Mouse (Mus musculus) CH12.LX (cell line): Measurements from ENCODE around the gene Alk. TPM values are rescaled to one million over a fixed set of nuclear protein-coding genes. Genes with fewer than 3 reads are reported as not detected.

Experiments
- DNase-seq: peaks from one replicate; pipeline ENCODE4 v3.0.0-alpha.2; 2013; ENCODE audit errors: extremely low read depth
- H3K27ac ChIP-seq: 2 replicates; pipeline ENCODE4 v1.5.1; 2012; ENCODE audit warnings: low read depth, mild to moderate bottlenecking, control low read depth, moderate library complexity; ENCODE audit not compliant: insufficient read depth
- H3K27me3 ChIP-seq: replicated peaks from 2 replicates; pipeline ENCODE3; 2012; ENCODE audit warnings: inconsistent platforms
- H3K36me3 ChIP-seq, 2 experiments: replicated peaks in 1 of 2; 2 replicates each; pipeline versions ENCODE3 to v1.6.1; 2012; ENCODE audit warnings: inconsistent platforms in 1 of 2, low read length in 1 of 2, mild to moderate bottlenecking in 1 of 2, mixed read lengths in 1 of 2, moderate library complexity in 1 of 2; ENCODE audit not compliant: control insufficient read depth in 1 of 2, insufficient read depth in 1 of 2
- H3K4me1 ChIP-seq, 2 experiments: 2 replicates each; pipeline ENCODE4 v1.6.1; 2012; ENCODE audit warnings: inconsistent platforms in 1 of 2, moderate library complexity in 1 of 2; ENCODE audit not compliant: insufficient read depth in 2 of 2, control insufficient read depth in 1 of 2
- H3K4me2 ChIP-seq: 2 replicates; pipeline ENCODE4 v1.6.1; 2012; ENCODE audit warnings: low read depth, mild to moderate bottlenecking, control low read depth; ENCODE audit not compliant: poor library complexity, insufficient read depth, severe bottlenecking
- H3K4me3 ChIP-seq, 3 experiments: fragments of 150-350 bp in 1 of 3; sonication (generic) in 1 of 3; replicated peaks in 1 of 3; 2 replicates each; pipeline versions ENCODE3 to v1.5.1; 2011 to 2012; ENCODE audit warnings: low read depth in 2 of 3, low read length in 2 of 3, mild to moderate bottlenecking in 2 of 3, moderate library complexity in 2 of 3, control low read depth in 1 of 3, improper control_type of control experiment in 1 of 3, inconsistent platforms in 1 of 3, mixed read lengths in 1 of 3; ENCODE audit not compliant: poor library complexity in 1 of 3
- H3K79me2 ChIP-seq: replicated peaks from 2 replicates; pipeline ENCODE4 v1.6.1; 2012; ENCODE audit warnings: mild to moderate bottlenecking, moderate library complexity; ENCODE audit not compliant: control insufficient read depth, poor library complexity, insufficient read depth, severe bottlenecking; ENCODE audit errors: extremely low read depth
- H3K9ac ChIP-seq: 2 replicates; pipeline ENCODE4 v1.6.1; 2012; ENCODE audit warnings: low read depth, mild to moderate bottlenecking, control low read depth, moderate library complexity; ENCODE audit not compliant: insufficient read depth
- H3K9me3 ChIP-seq: replicated peaks from 2 replicates; pipeline ENCODE3; 2012; ENCODE audit warnings: low read length, inconsistent platforms, mixed read lengths
- BHLHE40 ChIP-seq: IDR thresholded peaks from 2 replicates; pipeline ENCODE4 v1.6.1; 2011; ENCODE audit warnings: mild to moderate bottlenecking, low read depth, low read length, improper control_type of control experiment
- CHD1 ChIP-seq: IDR thresholded peaks from 2 replicates; pipeline ENCODE4 v1.6.1; 2012; ENCODE audit warnings: low read depth, low read length, improper control_type of control experiment, inconsistent platforms
- CTCF ChIP-seq, 2 experiments: IDR thresholded peaks in 1 of 2; conservative IDR thresholded peaks in 1 of 2; 2 replicates each; pipeline ENCODE4 v1.5.1; 2011 to 2012; ENCODE audit warnings: low read depth in 2 of 2, low read length in 2 of 2, improper control_type of control experiment in 1 of 2, inconsistent platforms in 1 of 2, mild to moderate bottlenecking in 1 of 2, moderate library complexity in 1 of 2
- E2F4 ChIP-seq: IDR thresholded peaks from 2 replicates; pipeline ENCODE4 v1.6.1; 2011; ENCODE audit warnings: low read depth, low read length, improper control_type of control experiment; ENCODE audit not compliant: insufficient replicate concordance
- ELF1 ChIP-seq: IDR thresholded peaks from 2 replicates; pipeline ENCODE4 v1.6.1; 2014; ENCODE audit warnings: low read depth, mild to moderate bottlenecking, inconsistent platforms, low read length, improper control_type of control experiment
- ETS1 ChIP-seq: conservative IDR thresholded peaks from 2 replicates; pipeline ENCODE4 v1.6.1; 2012; ENCODE audit warnings: low read depth, mild to moderate bottlenecking, inconsistent platforms, low read length, improper control_type of control experiment, moderate library complexity
- GABPA ChIP-seq: IDR thresholded peaks from 2 replicates; pipeline ENCODE4 v1.6.1; 2012; ENCODE audit warnings: low read depth, low read length, improper control_type of control experiment, inconsistent platforms; ENCODE audit not compliant: insufficient replicate concordance
- HCFC1 ChIP-seq: IDR thresholded peaks from 2 replicates; pipeline ENCODE4 v1.6.1; 2012; ENCODE audit warnings: low read depth, mild to moderate bottlenecking, inconsistent platforms, low read length, improper control_type of control experiment
- IRF4 ChIP-seq: IDR thresholded peaks from 2 replicates; pipeline ENCODE4 v1.6.1; 2014; ENCODE audit warnings: low read depth, mild to moderate bottlenecking, inconsistent platforms, low read length, improper control_type of control experiment
- JUN ChIP-seq: IDR thresholded peaks from 2 replicates; pipeline ENCODE4 v1.6.1; 2011; ENCODE audit warnings: low read depth, mild to moderate bottlenecking, low read length, improper control_type of control experiment, moderate library complexity; ENCODE audit not compliant: insufficient read depth
- JUND ChIP-seq: conservative IDR thresholded peaks from 2 replicates; pipeline ENCODE4 v1.6.1; 2011; ENCODE audit warnings: low read depth, low read length, improper control_type of control experiment
- MAFK ChIP-seq: IDR thresholded peaks from 2 replicates; pipeline ENCODE4 v1.6.1; 2011; ENCODE audit warnings: low read length, improper control_type of control experiment; ENCODE audit not compliant: insufficient replicate concordance
- MAX ChIP-seq: IDR thresholded peaks from 2 replicates; pipeline ENCODE4 v1.6.1; 2011; ENCODE audit warnings: low read length, improper control_type of control experiment
- NRF1 ChIP-seq: IDR thresholded peaks from 2 replicates; pipeline ENCODE4 v1.6.1; 2014; ENCODE audit warnings: low read depth, mild to moderate bottlenecking, inconsistent platforms, low read length, improper control_type of control experiment, moderate library complexity
- PAX5 ChIP-seq: IDR thresholded peaks from 2 replicates; pipeline ENCODE4 v1.6.1; 2012; ENCODE audit warnings: low read length, inconsistent platforms, mixed read lengths
- RAD21 ChIP-seq: IDR thresholded peaks from 2 replicates; pipeline ENCODE4 v1.6.1; 2011; ENCODE audit warnings: low read depth, mild to moderate bottlenecking, low read length, improper control_type of control experiment, moderate library complexity
- SMC3 ChIP-seq: IDR thresholded peaks from 2 replicates; pipeline ENCODE4 v1.6.1; 2011; ENCODE audit warnings: low read depth, low read length, improper control_type of control experiment
- TCF12 ChIP-seq: IDR thresholded peaks from 2 replicates; pipeline ENCODE4 v1.6.1; 2014; ENCODE audit warnings: low read depth, mild to moderate bottlenecking, inconsistent platforms, low read length, improper control_type of control experiment
- UBTF ChIP-seq: IDR thresholded peaks from 2 replicates; pipeline ENCODE4 v1.6.1; 2012; ENCODE audit warnings: low read depth, mild to moderate bottlenecking, inconsistent platforms, low read length, improper control_type of control experiment, moderate library complexity
- USF1 ChIP-seq: IDR thresholded peaks from 2 replicates; pipeline ENCODE4 v1.6.1; 2014; ENCODE audit warnings: low read depth, mild to moderate bottlenecking, inconsistent platforms, low read length, improper control_type of control experiment
- USF2 ChIP-seq: conservative IDR thresholded peaks from 2 replicates; pipeline ENCODE4 v1.6.1; 2011; ENCODE audit warnings: low read depth, low read length, improper control_type of control experiment
- ZC3H11A ChIP-seq: IDR thresholded peaks from 2 replicates; pipeline ENCODE4 v1.6.1; 2012; ENCODE audit warnings: low read depth, mild to moderate bottlenecking, inconsistent platforms, low read length, improper control_type of control experiment
- ZMIZ1 ChIP-seq: IDR thresholded peaks from 2 replicates; pipeline ENCODE4 v1.6.1; 2012; ENCODE audit warnings: low read depth, mild to moderate bottlenecking, inconsistent platforms, low read length, improper control_type of control experiment
- ZNF384 ChIP-seq: IDR thresholded peaks from 2 replicates; pipeline ENCODE4 v1.6.1; 2012; ENCODE audit warnings: low read depth, low read length, improper control_type of control experiment, inconsistent platforms
- dilution Hi-C: fragments of 300-500 bp; cut with MboI; formaldehyde crosslinking; loops from 2 replicates; pipeline ENCODE4 v1.14.3; 2020; ENCODE audit warnings: low sequenced_read_pairs; ENCODE audit not compliant: extremely low pct_unique_long_range_greater_than_20kb, extremely low pct_ligation_motif_present
- in situ Hi-C: fragments of 300-500 bp; cut with MboI; formaldehyde crosslinking; loops from 3 replicates; pipeline ENCODE4 v1.14.3; 2019; ENCODE audit warnings: low sequenced_read_pairs, low pct_ligation_motif_present, low pct_unique_long_range_greater_than_20kb, mixed read lengths
- polyA plus RNA-seq: library from polyadenylated mRNA; unstranded; fragments of >175 nt; gene quantifications from 2 replicates; pipeline ENCODE4 v1.2.1, GENCODE M21; 2012; ENCODE audit warnings: low read depth; ENCODE audit not compliant: insufficient read length
- total RNA-seq, 2 experiments: library from RNA; depleted of rRNA; stranded (reverse); fragments of 300-350 nt in 1 of 2; fragments of >200 nt in 1 of 2; gene quantifications; 2 replicates each; pipeline ENCODE4 v1.2.3; 2012 to 2014

Gene Alk
- total and polyA plus RNA-seq, 3 experiments: 0.38 to 0.63 (median 0.44) TPM

GRCm38 (mm10) chr17:72325941-72326340 is 278.5 kb downstream of the Alk start:
- Histone ChIP-seq H3K79me2 (no peaks in the 10 kb centered on the region), H3K4me1 (no peaks in the 10 kb centered on the region), H3K36me3 (no peaks in the 10 kb centered on the region), H3K4me2 (no peak overlapping the region), H3K9me3 (no peaks in the 10 kb centered on the region), H3K4me3 (no peak overlapping the region), H3K27me3 (no peaks in the 10 kb centered on the region), H3K27ac (no peak overlapping the region), H3K9ac (no peak overlapping the region)
- TF ChIP-seq ZC3H11A: no peak
- no peak for TF ChIP-seq MAX
- TF ChIP-seq GABPA: no peak
- TF ChIP-seq IRF4: no peak
- no peak for TF ChIP-seq USF1
- TF ChIP-seq NRF1: no peak
- no peak for TF ChIP-seq PAX5
- TF ChIP-seq UBTF: no peak
- no peak for TF ChIP-seq USF2
- TF ChIP-seq JUND: no peak
- TF ChIP-seq ZNF384: no peak
- TF ChIP-seq TCF12: no peak
- TF ChIP-seq ZMIZ1: no peak
- no peak for TF ChIP-seq E2F4
- TF ChIP-seq MAFK: no peak
- TF ChIP-seq BHLHE40: no peak
- no peak for TF ChIP-seq JUN
- in situ Hi-C loops (no loop called here), dilution Hi-C loops (no loop called here)
- no peak for DNase-seq

DNA sequence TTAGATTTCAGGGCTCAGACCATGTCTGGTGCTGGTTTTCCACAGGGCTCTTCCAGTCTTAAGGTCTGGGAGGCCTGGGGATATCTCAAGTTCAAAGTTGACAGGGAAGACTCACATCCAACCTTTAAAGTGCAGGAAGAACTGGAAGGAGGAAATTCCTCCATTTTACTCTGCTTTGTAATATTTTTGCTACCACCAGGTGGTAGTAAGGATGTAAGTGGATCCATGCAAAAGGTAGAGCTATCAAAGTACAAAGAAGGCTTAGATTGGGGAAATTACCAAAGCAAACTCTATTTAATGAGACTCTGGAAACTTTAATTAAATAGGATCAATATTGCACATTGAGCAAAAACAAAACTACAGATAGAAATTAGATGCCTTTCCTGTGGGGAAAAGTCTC is 284.9 kb downstream of the Alk start:
- no peaks in the 10 kb centered on the region for H3K27me3 ChIP-seq
- no peak overlapping the region for H3K27ac ChIP-seq
- peak; percentile 54 for TF ChIP-seq RAD21
- peak in 1 of 2 experiments; percentile 51; a peak in 2 of 4 replicates for TF ChIP-seq CTCF (conservative IDR thresholded peaks at IDR 0.05 in 1 of 2, IDR thresholded peaks at IDR 0.05 in 1 of 2; ENCODE audit: low read depth in 2 of 2, low read length in 2 of 2)
- no peak for TF ChIP-seq JUND
- no peak for TF ChIP-seq HCFC1
- TF ChIP-seq CHD1: no peak
- no peak for TF ChIP-seq BHLHE40
- TF ChIP-seq ELF1: no peak
- TF ChIP-seq SMC3: peak; percentile 56
- no peak for TF ChIP-seq ETS1
- H3K4me3 ChIP-seq: no peak overlapping the region
- dilution Hi-C loops: no loop called here
- no peak overlapping the region for H3K4me2 ChIP-seq
- H3K9me3 ChIP-seq: no peaks in the 10 kb centered on the region
- no peak overlapping the region for H3K9ac ChIP-seq
- H3K79me2 ChIP-seq: no peaks in the 10 kb centered on the region
- no peaks in the 10 kb centered on the region for H3K36me3 ChIP-seq
- DNase-seq: no peak
- no peaks in the 10 kb centered on the region for H3K4me1 ChIP-seq
- in situ Hi-C loops: loop anchor here (25.0 kb wide), 1 partner anchor 468 kb away; no protein-coding TSS in a partner anchor
